Mouse (Mus musculus): ENCODE data around the gene Gm44965. TPM values are rescaled to one million over a fixed set of nuclear protein-coding genes. Genes with fewer than 3 reads are reported as not detected.

Gene Gm44965
- polyA plus RNA-seq, 1 experiment from 2014 or later = not detected

DNA sequence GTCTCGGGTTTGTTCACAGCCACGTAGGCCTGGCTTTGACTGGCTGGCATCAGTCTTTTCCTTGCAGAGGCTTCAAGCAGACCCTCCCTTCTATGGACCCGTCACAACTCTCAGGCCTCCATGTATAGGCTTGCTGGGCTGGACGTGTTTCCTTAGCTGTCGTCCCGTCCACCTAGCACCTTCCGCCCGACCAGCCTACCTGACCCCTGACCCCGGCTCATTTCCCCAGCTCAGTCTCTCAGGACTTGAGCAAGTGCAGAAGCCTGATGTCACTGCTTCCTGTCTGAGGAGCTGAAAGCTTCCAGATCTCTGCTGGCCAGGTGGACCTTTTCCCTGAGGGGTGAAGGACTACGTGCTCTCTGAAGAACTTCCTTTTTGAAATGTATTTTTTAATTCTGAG, 20.5 kb upstream of the Gm44965 start:
- H3K36me3 ChIP-seq (ENCODE audit: control insufficient read depth, insufficient read depth) = no peaks in the 10 kb centered on the region; the same call in 1 of the 2 replicates
- no peaks in the 10 kb centered on the region for H3K27me3 ChIP-seq (replicated peaks; ENCODE audit: control insufficient read depth, insufficient read depth, low read length)
- WGBS = 54% methylated on average over 10 of the region's 10 CpGs
- no peak for ATAC-seq
- H3K27ac ChIP-seq (ENCODE audit: low read depth, low read length) = peak overlapping the region; percentile 15; the same call in 1 of the 2 replicates
- H3K9me3 ChIP-seq (ENCODE audit: control insufficient read depth) = no peaks in the 10 kb centered on the region
- TF ChIP-seq CTCF (IDR thresholded peaks at IDR 0.05; ENCODE audit: low read depth) = no peak
- H3K4me1 ChIP-seq (replicated peaks; ENCODE audit: control insufficient read depth, insufficient read depth, low read length) = 0 out of 2 replicates have a peak, but pooled peaks cover 7% of the 10 kb centered on the region
- no peak overlapping the region for H3K9ac ChIP-seq (ENCODE audit: low read depth, low read length)
- no peak overlapping the region for H3K4me2 ChIP-seq (replicated peaks; ENCODE audit: low read depth)
- no peak overlapping the region for H3K4me3 ChIP-seq (ENCODE audit: low read depth, low read length)

DNA sequence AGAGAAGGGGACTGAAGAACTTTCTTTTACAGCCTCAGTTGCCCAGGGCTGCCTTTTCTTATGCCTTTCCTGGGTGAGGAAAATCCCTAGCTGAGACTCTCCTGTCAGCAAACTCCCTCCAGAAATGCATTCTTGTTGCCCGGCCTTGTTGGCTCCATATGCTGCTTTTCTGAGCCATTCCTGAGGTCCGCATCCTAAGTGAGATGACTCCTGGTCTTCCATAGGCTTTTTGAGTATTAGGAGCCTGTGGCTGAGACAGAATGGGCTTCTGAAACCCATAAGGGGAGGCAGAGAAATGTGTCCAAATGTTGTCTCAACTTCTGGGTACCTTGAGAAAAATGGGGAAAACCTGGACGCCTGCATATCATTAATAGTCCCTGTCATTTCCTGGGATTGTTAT, 19.8 kb upstream of the Gm44965 start:
- H3K4me3 ChIP-seq (ENCODE audit: low read depth, low read length) = no peak overlapping the region
- H3K4me1 ChIP-seq (replicated peaks; ENCODE audit: control insufficient read depth, insufficient read depth, low read length) = 0 out of 2 replicates have a peak, but pooled peaks cover 7% of the 10 kb centered on the region
- no peaks in the 10 kb centered on the region for H3K9me3 ChIP-seq (ENCODE audit: control insufficient read depth)
- no peaks in the 10 kb centered on the region for H3K36me3 ChIP-seq (ENCODE audit: control insufficient read depth, insufficient read depth)
- H3K27me3 ChIP-seq (replicated peaks; ENCODE audit: control insufficient read depth, insufficient read depth, low read length) = no peaks in the 10 kb centered on the region
- WGBS = 69% methylated on average over 3 of the region's 3 CpGs
- ATAC-seq = no peak
- TF ChIP-seq CTCF (IDR thresholded peaks at IDR 0.05; ENCODE audit: low read depth) = no peak
- H3K9ac ChIP-seq (ENCODE audit: low read depth, low read length) = no peak overlapping the region
- no peak overlapping the region for H3K27ac ChIP-seq (ENCODE audit: low read depth, low read length)
- H3K4me2 ChIP-seq (replicated peaks; ENCODE audit: low read depth) = no peak overlapping the region

DNA sequence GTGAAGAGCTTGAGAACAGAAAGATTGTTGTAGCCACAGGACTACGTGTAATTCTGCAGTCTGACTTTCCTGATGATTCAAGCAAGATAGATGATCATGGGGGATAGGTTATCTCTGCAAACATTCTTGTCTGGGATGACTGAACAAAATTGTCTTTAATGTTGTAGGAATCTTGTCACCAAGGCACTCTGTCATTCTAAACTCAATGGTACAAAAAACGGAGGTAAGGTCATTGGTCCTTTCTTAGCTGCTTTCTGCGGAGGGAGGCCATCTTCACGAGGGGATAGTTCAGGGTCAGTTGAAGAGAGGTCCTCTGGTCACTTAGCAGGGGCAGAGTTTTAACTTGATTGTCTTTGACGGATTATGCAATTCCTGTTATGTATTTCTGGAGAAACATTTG, 15.0 kb upstream of the Gm44965 start:
- ATAC-seq = no peak
- H3K27me3 ChIP-seq (replicated peaks; ENCODE audit: control insufficient read depth, insufficient read depth, low read length) = no peaks in the 10 kb centered on the region
- H3K36me3 ChIP-seq (ENCODE audit: control insufficient read depth, insufficient read depth) = no peaks in the 10 kb centered on the region
- 0 out of 2 replicates have a peak overlapping the region, but pooled peaks have one; percentile 46 for H3K27ac ChIP-seq (ENCODE audit: low read depth, low read length)
- 43% methylated on average over 5 of the region's 5 CpGs for WGBS
- no peaks in the 10 kb centered on the region for H3K9me3 ChIP-seq (ENCODE audit: control insufficient read depth)
- H3K9ac ChIP-seq (ENCODE audit: low read depth, low read length) = no peak overlapping the region
- no peak for TF ChIP-seq CTCF (IDR thresholded peaks at IDR 0.05; ENCODE audit: low read depth)
- no peaks in the 10 kb centered on the region for H3K4me1 ChIP-seq (replicated peaks; ENCODE audit: control insufficient read depth, insufficient read depth, low read length)
- H3K4me3 ChIP-seq (ENCODE audit: low read depth, low read length) = no peak overlapping the region
- no peak overlapping the region for H3K4me2 ChIP-seq (replicated peaks; ENCODE audit: low read depth)

DNA sequence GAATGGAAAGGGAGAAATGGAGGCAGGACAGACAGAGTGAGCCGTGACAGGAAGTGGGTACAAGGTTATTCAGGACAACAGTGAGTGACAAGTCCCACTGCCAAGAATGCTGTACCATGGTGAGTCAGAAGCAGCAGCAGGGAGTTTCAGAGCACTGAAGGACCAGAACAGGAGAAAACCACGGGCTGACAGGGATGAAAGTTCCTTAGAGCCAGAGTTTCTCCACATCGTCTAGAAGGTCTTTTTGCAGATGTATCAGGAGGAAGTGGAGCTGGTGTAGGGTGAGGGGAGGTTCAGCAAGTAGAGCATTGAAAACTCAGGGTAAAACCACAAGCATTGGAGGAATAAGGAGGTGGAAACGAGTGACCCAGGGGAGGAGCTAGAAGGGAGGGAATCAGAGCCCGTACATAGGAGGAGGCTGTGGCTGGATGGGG, 14.5 kb upstream of the Gm44965 start:
- no peaks in the 10 kb centered on the region for H3K9me3 ChIP-seq (ENCODE audit: control insufficient read depth)
- H3K36me3 ChIP-seq (ENCODE audit: control insufficient read depth, insufficient read depth) = no peaks in the 10 kb centered on the region
- no peak for TF ChIP-seq CTCF (IDR thresholded peaks at IDR 0.05; ENCODE audit: low read depth)
- H3K27ac ChIP-seq (ENCODE audit: low read depth, low read length) = 0 out of 2 replicates have a peak overlapping the region, but pooled peaks have one; percentile 46
- WGBS = 33% methylated on average over 5 of the region's 5 CpGs
- no peak overlapping the region for H3K4me3 ChIP-seq (ENCODE audit: low read depth, low read length)
- no peak overlapping the region for H3K9ac ChIP-seq (ENCODE audit: low read depth, low read length)
- ATAC-seq = no peak
- 0 out of 2 replicates have a peak overlapping the region, but pooled peaks have one; percentile 27 for H3K4me2 ChIP-seq (replicated peaks; ENCODE audit: low read depth)
- H3K27me3 ChIP-seq (replicated peaks; ENCODE audit: control insufficient read depth, insufficient read depth, low read length) = no peaks in the 10 kb centered on the region
- H3K4me1 ChIP-seq (replicated peaks; ENCODE audit: control insufficient read depth, insufficient read depth, low read length) = no peaks in the 10 kb centered on the region

GRCm38 (mm10) chr6:48581257-48581656, 12.5 kb upstream of the Gm44965 start:
- no peak for ATAC-seq
- Histone ChIP-seq H3K36me3 (ENCODE audit: control insufficient read depth, insufficient read depth) (no peaks in the 10 kb centered on the region), H3K27me3 (replicated peaks; ENCODE audit: control insufficient read depth, insufficient read depth, low read length) (no peaks in the 10 kb centered on the region), H3K4me2 (replicated peaks; ENCODE audit: low read depth) (no peak overlapping the region), H3K4me3 (ENCODE audit: low read depth, low read length) (no peak overlapping the region), H3K4me1 (replicated peaks; ENCODE audit: control insufficient read depth, insufficient read depth, low read length) (no peaks in the 10 kb centered on the region), H3K9ac (ENCODE audit: low read depth, low read length) (no peak overlapping the region), H3K27ac (ENCODE audit: low read depth, low read length) (no peak overlapping the region), H3K9me3 (ENCODE audit: control insufficient read depth) (no peaks in the 10 kb centered on the region)
- TF ChIP-seq CTCF (IDR thresholded peaks at IDR 0.05; ENCODE audit: low read depth) = no peak
- 26% methylated on average over 3 of the region's 3 CpGs for WGBS

GRCm38 (mm10) chr6:48582037-48582436, 11.7 kb upstream of the Gm44965 start:
- ATAC-seq = no peak
- Histone ChIP-seq H3K4me1 (replicated peaks; ENCODE audit: control insufficient read depth, insufficient read depth, low read length) (no peaks in the 10 kb centered on the region), H3K27ac (ENCODE audit: low read depth, low read length) (no peak overlapping the region), H3K9me3 (ENCODE audit: control insufficient read depth) (no peaks in the 10 kb centered on the region), H3K27me3 (replicated peaks; ENCODE audit: control insufficient read depth, insufficient read depth, low read length) (no peaks in the 10 kb centered on the region), H3K9ac (ENCODE audit: low read depth, low read length) (no peak overlapping the region), H3K4me3 (ENCODE audit: low read depth, low read length) (no peak overlapping the region), H3K36me3 (ENCODE audit: control insufficient read depth, insufficient read depth) (no peaks in the 10 kb centered on the region), H3K4me2 (replicated peaks; ENCODE audit: low read depth) (no peak overlapping the region)
- peak; percentile 85 for TF ChIP-seq CTCF (IDR thresholded peaks at IDR 0.05; ENCODE audit: low read depth)
- WGBS = 77% methylated on average over 3 of the region's 3 CpGs

Measured in intestine, postnatal 0 days (tissue).